Comparison of ENCODE assay signal across 8 mouse cellular contexts in genomic region chr9:22713286-22713685, GRCm38 (mm10).
DNase-seq lines count a peak whose midpoint lies in the region; ATAC-seq and TF ChIP-seq lines count a peak whose summit lies in the region.
"Not testable (repeated sequence)": the region's sequence is repeated elsewhere in the genome, so short reads cannot be mapped to it uniquely, and the experiment has no call there.

No protein-coding gene starts in this region.

- DNase-seq in 3T3-L1 (ENCODE audit: low read depth, low spot score) (peak; percentile 67), adipocyte (ENCODE audit: low spot score) (peak; percentile 82)
- DNase-seq in gastrocnemius, postnatal 36 days, result peak; percentile 48 to 57
- DNase-seq in kidney, adult 2 months, result peak; percentile 71
- peak; percentile 40 to 42 for DNase-seq in left cerebral cortex, postnatal 25 days (ENCODE audit: low spot score in 2 of 2)
- peak; percentile 21 to 41 for DNase-seq in spleen, postnatal 36 days (ENCODE audit: low spot score in 2 of 2)

- peak; percentile 52 for TF ChIP-seq CTCF in kidney, adult 2 months (conservative IDR thresholded peaks at IDR 0.05; ENCODE audit: insufficient read depth, insufficient read length, low read depth, low read length)

- ATAC-seq in common myeloid progenitor, adult 5-6 weeks (replicated peaks; ENCODE audit: low read depth, poor library complexity, severe bottlenecking), result peak; percentile 78
- ATAC-seq in megakaryocyte-erythroid progenitor cell, adult 5-6 weeks (replicated peaks; ENCODE audit: low FRiP score, low TSS enrichment, poor library complexity, severe bottlenecking), result peak; percentile 72

- not testable (repeated sequence) for TF ChIP-seq POLR2A in kidney, adult 2 months (IDR thresholded peaks at IDR 0.05; ENCODE audit: low read depth, low read length)

- intact Hi-C loops in gastrocnemius, postnatal 36 days (cut with DNase I), result loop anchor here (10.0 kb wide), 3 partner anchors 112 to 302 kb away; no protein-coding TSS in a partner anchor
- intact Hi-C loops in left cerebral cortex, postnatal 25 days (cut with DNase I), result loop anchor here (10.0 kb wide), 2 partner anchors 302 to 502 kb away; no protein-coding TSS in a partner anchor

- not testable (repeated sequence) for H3K27me3 ChIP-seq in kidney, adult 2 months (replicated peaks; ENCODE audit: control insufficient read depth, insufficient read depth, low read length)

- WGBS in kidney, adult 2 months, result 51% methylated on average over 4 of the region's 4 CpGs

- not testable (repeated sequence) for H3K36me3 ChIP-seq in kidney, adult 2 months (ENCODE audit: control insufficient read depth, insufficient read depth, low read length)

- not testable (repeated sequence) for H3K4me1 ChIP-seq in kidney, adult 2 months (ENCODE audit: control insufficient read depth, insufficient read depth, low read length)

- not testable (repeated sequence) for H3K27ac ChIP-seq in kidney, adult 2 months (ENCODE audit: insufficient read depth, low read depth, low read length)

- H3K4me3 ChIP-seq in kidney, adult 2 months (ENCODE audit: insufficient read depth, low read depth, low read length), result not testable (repeated sequence)

Comparison
In these comparisons a context has a peak if more than half of its experiments do, and no peak if none do; other contexts are left out.
1. DNase-seq: peak in every context shown above with its lines; median percentile 82 in adipocyte; 71 in kidney, adult 2 months; 67 in 3T3-L1; 52 in gastrocnemius, postnatal 36 days; 41 in left cerebral cortex, postnatal 25 days; 31 in spleen, postnatal 36 days.